Mouse (Mus musculus): ENCODE measurements at regions not wholly inside any gene's neighbourhood (a gene's known extent, or its start where the extent isn't known, plus 50 kb on each side); places are given as distances from the start of the nearest gene placed in this dataset.
"Not testable (repeated sequence)": the region's sequence is repeated elsewhere in the genome, so short reads cannot be mapped to it uniquely, and the experiment has no call there.

- TF ChIP-seq EP300 (IDR thresholded peaks at IDR 0.05; ENCODE audit: insufficient read depth, low read depth, low read length); CTCF (IDR thresholded peaks at IDR 0.05; ENCODE audit: low read depth, low read length): not testable (repeated sequence)
Observed at GRCm38 (mm10) chr13:52355921-52356320, 175.2 kb downstream of the Diras2 start.

Data from ES-Bruce4 (cell line).